Mouse (Mus musculus) frontal cortex, adult (tissue): ENCODE results near the gene Psmc4.
A peak's percentile ranks its signal among the peaks of the same experiment; 100 is the strongest.

Source experiments
- ATAC-seq: cut with Nextera tagmentation; 2 replicates; pipeline ENCODE4 v1.9.2; 2017; ENCODE audit warnings: mild to moderate bottlenecking, moderate library complexity, mixed read lengths; ENCODE audit not compliant: low TSS enrichment

The Psmc4 gene

DNA sequence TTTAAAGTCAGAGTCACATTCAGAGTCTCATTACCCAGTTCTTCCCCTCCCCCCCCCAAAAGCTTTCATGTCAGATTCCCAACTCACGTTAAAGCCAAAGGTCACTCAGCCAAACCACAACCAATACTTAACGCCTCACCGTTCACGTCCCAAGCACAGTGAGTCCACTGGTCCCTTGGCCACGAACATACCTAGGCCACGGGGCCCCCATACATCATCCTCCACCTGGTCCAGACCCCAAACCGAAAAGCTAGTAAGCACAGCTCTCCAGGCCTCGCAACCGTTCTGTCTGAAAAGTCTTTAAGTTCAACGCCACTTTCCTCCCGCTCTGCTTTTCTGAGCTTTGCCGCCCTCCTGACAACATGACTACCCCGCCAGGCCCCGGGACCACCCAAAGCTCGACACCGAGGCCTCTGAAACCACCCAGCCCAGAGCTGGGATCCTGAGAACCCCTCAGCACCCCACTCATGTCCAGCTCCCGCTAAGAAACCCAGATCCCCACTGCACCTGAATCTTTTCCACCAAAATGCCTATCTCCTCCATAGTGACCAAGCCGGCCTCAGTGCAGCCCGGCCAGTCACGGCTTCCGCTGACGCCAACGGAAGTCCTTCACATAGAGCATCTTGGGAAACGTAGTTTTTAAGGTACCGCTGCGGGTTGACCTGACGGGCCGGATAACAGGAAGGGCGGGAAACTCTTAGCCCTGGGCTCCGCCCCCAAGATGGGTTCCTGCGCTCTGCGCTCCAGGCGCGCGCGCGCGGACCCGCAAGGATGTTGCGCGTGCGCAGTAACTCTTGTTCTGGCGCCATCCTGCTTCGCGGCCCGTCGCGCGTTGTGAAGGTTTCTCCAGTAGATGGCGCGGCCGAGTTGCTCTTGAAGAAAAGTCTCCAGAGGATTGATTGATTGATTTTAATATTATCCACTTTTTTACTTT lies at the start of gene Psmc4:
Gene Psmc4, minus strand, starts transcription at position 626 of the 934 bp plus-strand sequence.
- ATAC-seq, result peak; percentile 100

DNA sequence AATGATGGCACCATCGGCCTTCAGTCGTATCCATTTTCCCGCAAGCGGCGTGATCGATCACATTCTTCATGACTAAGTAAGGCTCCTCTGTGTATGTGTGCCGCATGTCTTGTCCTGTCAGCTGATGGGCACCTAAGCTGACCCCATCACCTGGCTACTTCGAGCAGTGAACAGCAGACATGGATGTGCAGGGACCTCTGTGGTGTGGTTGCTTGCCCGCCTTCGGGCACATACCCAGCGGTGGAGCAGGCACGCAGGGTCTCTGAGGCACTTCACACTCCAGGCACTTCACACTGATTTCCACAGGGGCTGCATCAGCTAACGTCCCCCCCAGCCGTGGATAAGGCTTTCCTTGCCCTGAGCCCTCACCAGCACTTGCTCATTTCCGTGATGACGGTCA lies 49.2 kb upstream of the Psmc4 start:
- no peak for ATAC-seq

DNA sequence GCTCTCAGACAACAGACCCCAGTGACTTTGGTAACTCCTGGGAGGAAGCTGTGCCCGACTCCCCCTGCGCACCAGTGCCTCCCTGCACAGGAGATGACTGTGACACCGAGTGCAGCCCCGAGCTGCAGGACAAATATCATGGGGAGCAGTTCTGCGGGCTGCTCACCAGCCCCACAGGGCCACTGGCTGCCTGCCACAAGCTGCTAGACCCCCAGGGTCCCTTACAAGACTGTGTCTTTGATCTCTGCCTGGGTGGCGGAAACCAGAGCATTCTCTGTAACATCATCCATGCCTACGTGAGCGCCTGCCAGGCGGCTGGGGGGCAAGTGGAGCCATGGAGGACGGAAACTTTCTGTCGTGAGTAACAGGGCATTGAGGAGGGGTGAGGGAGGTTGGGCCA lies 43.6 kb upstream of the Psmc4 start:
- ATAC-seq, result no peak

DNA sequence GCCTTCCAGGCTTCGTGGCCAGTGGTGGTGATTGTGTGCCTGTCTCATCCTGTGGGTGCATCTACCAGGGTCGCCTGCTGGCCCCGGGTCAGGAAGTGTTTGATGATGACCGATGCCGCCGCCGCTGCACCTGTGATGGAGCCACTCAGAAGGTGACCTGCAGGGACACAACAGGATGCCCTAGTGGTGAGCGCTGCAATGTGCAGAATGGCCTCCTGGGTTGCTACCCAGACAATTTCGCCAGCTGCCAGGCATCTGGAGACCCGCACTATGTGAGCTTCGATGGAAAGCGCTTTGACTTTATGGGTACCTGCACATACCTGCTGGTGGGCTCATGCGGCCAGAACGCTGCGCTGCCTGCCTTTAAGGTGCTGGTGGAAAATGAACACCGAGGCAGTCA lies 36.3 kb upstream of the Psmc4 start:
- no peak for ATAC-seq

DNA sequence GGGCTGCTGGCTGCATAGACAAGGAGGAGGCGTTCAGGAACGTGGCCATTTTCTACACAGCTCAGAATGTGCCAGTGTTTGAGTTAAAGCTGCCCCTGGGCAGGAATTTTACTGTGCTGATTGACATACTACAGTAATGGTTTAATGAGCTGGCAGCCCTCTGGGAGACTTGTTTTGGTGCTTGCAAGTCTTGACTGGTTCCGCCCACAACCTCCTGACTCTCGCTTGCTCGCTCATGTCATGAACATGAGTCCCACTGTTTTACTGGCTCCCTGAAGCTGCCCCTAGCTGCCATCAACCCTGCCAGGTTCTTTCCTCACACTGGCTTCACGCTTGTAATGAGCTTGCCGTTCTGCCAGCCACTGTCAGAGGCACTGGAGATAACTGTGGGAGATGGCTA lies 34.3 kb upstream of the Psmc4 start:
- peak; percentile 82 for ATAC-seq

DNA sequence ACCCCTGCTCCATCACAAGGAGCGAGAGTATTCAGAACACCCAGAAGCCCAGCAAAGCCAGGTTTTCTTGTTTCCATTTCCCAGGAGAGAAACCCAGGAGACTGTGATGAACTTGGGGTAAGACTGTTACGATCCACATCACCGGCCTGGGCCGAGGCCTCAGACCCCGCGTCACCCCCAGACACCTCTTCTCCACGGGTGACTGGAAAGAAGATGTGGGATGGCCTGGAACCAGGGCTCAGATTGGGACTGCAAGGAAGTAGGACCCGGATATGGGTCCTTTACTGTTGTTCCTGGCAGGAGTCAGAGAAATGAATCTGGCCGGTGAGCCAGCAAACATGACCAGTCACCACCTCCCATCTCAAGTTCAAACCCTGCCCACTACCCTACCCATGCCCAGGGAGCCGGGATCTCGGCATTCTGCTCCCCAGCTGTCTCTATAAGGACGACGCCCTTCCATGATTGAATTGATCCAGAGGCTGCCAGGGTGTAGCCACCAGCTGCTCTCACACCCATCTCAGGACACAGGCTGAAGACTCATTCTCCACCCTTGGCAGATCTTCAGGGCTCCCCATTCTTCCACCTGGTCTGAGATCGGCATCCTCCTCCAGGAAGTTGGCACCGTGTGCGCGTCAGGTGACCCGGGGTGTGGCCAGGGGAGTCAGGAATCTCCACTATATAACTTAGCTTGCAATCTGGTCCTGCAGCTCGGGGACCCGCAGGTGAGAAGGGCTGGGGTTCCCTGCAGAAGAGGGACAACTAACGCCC lies 20.8 kb upstream of the Psmc4 start, which contains the start of gene Fcgbp:
Gene Fcgbp, plus strand, starts transcription at position 706 of the 768 bp plus-strand sequence.
- no peak for ATAC-seq

DNA sequence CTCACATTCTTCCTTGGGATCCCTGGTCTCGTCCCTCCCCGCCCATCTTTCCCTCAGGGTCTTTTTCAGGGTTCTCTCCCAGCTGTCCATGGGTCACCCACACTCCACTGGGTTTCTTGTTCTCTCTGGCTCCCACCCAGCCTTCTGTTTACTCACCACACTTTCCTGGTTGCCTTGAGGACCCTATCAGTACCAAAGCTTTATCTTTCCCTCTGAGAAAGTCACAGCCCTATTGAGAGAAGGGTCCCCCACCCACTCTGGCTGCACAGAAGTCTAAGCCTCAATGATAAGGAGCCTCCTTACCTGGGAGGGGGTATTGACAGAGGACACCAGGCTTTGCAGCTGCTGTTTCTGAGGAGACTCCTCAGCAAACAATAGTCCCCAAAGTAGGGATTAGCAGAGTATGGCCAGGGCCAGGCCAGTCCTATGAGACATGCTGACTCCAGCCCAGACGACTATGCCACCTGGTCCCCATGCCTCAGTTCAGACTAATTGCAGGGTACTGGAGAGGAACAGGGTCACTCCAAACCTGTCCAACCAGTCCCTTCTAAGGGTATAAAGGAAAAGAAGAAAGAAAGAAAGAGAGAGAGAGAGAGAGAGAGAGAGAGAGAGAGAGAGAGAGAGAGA lies 19.8 kb upstream of the Psmc4 start:
- no peak for ATAC-seq

DNA sequence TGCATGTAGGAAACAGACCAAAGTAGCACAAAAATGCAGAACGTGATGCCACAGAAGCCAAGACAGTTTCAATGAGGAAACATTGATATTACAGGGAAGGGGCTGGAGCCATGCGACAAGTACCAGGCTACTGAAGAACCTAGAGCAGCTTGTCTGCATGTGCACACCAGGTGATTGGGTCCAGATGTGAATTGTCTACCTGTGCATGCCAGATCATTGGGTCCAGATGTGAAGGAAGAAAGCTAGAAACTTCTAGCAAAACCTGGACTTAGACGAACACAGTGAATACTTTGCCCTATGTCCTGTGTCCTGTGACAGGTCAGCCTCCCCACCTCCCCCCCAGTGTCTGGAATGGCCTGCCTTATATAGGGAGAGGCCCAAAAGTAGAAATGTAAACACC lies 18.8 kb upstream of the Psmc4 start:
- no peak for ATAC-seq

DNA sequence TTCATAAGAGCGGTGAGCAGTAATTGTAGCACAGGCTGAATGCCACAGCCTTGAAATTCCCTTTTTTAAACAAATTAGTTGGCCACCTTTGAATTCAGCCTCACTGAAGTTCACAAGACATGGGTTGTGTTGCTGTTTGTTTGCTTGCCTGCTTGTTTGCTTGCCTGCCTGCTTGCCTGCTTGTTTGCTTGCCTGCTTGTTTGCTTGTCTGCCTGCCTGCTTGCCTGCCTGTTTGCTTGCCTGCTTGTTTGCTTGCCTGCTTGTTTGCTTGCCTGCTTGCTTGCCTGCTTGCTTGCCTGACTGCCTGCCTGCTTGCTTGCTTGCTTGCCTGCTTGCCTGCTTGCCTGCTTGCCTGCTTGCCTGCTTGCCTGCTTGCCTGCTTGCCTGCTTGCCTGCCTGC lies 10.1 kb upstream of the Psmc4 start:
- no peak for ATAC-seq

DNA sequence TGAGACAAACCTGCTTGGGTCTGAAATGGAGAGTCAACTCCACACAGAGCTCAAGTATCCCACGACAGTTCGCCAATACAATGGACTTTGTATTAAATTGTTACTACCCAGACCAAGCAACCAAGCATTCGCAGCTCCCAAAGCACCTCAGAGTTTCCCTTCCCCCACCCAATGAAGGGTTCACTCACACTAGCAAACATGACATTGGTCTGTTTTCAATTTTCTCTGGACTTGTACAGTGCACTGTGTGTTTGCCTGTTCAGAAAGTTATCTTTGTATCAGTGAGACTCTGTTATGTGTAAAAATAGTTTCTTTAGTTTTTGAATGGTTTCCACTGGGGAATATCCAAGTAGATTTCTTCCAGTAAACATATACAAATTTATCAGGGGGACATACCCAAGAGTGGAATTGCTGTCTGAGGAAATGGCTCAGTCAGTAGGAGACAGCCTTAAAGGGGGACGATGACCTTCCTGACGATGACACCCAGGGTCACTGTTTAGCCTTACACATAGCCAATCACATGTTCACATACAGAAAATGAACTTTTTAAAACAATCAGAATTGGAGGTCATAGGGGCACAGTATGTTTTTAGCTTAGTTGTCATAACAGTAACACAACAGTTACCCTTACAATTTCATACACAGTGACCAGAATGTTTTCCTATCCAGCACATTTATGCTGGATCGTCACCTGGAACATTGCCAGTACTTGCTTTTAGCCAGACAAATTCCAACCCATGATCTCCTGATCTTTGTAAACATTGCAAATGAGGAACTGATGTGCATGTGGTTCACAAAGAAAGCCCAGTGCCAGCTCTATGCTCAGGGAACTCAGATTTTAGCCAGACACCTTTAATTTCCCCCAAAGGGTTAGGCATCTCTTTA lies 3.4 kb upstream of the Psmc4 start:
- no peak for ATAC-seq

DNA sequence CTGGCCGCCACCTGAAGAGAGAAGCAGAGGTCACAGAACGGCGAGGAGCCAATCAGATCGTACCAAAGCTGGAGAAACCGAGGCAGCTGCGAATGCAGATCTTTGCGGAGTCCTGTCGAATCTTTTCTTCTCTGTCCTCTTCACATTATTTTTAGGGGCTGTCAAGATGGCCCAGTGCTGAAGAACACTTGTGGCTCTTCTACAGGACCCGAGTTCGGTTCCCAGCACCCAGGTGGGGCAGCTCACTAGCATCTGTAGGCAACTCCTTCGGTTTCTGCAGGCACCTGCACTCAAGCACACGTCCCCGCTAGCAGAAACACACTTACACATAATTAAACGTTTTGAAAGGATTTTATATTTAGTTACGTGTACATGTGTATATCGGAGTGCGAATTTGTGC lies 683 bp upstream of the Psmc4 start:
- no peak for ATAC-seq

DNA sequence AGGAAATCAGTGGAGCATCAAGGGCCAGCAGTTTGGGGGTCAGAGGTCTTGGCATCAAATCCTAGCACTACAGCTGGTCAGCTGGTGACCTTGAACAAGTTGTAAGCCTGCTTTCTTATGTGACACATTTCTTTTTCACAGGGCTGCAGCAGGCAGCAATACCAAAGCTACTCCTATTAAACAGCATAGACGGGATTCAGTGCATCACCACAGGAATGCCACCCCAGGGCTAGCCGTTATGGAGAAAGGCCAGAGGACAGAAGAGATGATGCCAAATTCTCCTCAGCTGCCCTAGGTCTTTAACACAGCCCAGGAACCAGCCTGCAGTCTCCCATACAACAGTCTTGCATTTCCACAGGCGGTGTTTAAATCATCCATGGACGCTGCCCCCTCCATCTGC lies 5.4 kb downstream of the Psmc4 start:
- ATAC-seq, result no peak

DNA sequence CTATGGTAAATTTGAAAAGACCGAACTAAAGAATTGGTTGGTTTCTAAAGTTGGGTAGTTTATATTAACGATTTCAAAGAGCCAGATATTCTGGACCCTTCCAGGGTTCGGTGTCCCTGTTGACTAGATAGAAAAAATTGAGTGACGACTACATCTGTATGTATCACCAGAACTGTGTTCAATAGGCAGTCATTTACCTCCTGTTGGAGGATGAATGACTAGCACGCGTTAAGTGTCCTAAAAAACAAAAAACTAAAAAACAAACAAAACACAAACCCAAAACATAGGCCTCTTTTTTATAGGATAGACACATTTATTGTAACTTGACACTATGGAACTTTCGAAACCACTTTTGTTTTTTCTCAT lies 35.5 kb downstream of the Psmc4 start:
- ATAC-seq, result peak; percentile 27; the same call in 1 of the 2 replicates

DNA sequence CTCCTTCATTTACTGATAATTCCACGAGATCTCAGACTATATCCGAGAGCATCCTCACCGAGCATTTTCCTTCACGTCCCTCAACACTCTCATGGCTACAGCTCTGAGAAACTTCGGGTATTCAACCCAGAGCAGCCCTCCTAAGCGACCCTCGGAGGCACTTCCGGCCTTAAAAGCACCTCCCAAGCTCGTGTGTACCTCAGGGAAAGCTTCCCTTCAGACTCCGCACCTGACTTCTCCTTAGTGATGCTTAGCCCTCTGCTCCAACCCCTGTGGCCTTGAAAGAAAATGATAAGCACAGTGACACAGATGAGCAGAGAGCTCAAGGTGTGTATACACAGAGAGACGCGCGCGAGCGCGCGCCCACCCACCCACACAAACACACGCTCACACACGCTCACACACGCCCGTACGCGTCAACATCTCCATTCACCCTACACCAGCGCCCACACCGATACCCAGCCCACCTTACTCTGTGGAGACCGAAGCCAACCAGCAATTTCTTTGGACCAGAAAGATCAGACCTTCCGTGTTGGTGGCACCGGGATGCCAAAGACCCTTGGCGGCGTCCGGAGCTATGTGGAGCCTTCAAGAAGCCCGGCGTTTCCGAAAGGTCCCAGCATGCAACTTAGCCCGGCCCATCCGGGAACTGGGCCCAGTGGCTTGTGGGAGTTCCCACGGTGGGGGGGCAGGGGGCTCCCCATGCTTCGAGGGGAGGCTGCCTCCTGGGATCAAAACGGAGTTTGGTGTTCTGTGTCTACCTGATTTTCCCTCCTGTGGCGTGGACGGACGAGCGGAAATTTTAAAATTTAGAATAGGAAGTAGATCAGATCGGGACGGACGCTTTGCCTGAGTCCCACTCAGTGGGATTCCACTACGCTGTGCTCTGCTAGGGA lies 36.1 kb downstream of the Psmc4 start, which contains the start of gene Zfp850:
Gene Zfp850, minus strand, starts transcription at position 567 of the 896 bp plus-strand sequence.
- peak; percentile 91 for ATAC-seq

DNA sequence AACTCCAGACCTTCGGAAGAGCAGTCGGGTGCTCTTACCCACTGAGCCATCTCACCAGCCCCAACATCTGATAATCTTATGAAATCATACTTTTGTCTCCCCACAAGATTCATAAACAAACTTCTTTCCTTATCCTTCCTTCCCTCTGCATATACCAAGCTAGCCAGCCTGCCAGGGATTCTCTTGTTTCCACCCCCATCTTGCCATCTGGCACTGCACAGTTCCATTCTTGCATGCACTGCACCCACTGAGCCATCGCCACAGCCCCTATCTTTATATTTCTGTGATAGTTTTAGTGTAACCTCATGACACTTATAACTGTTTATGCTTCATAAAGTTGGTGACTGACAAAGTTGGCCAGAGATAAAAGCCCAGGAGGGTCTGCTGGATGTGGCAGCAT lies 39.6 kb downstream of the Psmc4 start:
- no peak; the same call in 1 of the 2 replicates for ATAC-seq
